Mouse (Mus musculus) small intestine, adult 2 months (tissue): ENCODE results near the gene Fbxw4.

ENCODE experiments used
- CTCF ChIP-seq: fragments of 200-500 bp; IDR thresholded peaks from 2 replicates; pipeline ENCODE4 v1.5.1; 2012; ENCODE audit warnings: low read depth, mild to moderate bottlenecking, control low read depth, inconsistent platforms, low read length, moderate library complexity, mixed read lengths; ENCODE audit not compliant: insufficient replicate concordance, insufficient read length; ENCODE audit errors: extremely low read depth
- POLR2A ChIP-seq: fragments of 200-500 bp; IDR thresholded peaks from 2 replicates; pipeline ENCODE4 v1.6.1; 2012; ENCODE audit warnings: low read depth, mild to moderate bottlenecking, control low read depth, inconsistent platforms, low read length, moderate library complexity

GRCm38 (mm10) chr19:45659301-45659737 lies 793 bp downstream of the Fbxw4 start:
- no peak for TF ChIP-seq CTCF
- TF ChIP-seq POLR2A: no peak
